Mouse (Mus musculus) small intestine, adult 10 weeks (tissue): Measurements from ENCODE around the gene Glul. TPM values are rescaled to one million over a fixed set of nuclear protein-coding genes. Genes with fewer than 3 reads are reported as not detected.

Experiments
- polyA plus RNA-seq: library from polyadenylated mRNA; stranded (reverse); fragments of 350-450 nt; fragmentation: Illumina TruSeq; extraction: RNeasy Lipid Tissue Mini Kit (QIAGEN cat#74804); gene quantifications from one replicate; pipeline ENCODE4 v1.2.3, GENCODE M21; 2014; ENCODE audit warnings: low replicate concordance

The Glul gene
- 36.3 TPM for polyA plus RNA-seq

DNA sequence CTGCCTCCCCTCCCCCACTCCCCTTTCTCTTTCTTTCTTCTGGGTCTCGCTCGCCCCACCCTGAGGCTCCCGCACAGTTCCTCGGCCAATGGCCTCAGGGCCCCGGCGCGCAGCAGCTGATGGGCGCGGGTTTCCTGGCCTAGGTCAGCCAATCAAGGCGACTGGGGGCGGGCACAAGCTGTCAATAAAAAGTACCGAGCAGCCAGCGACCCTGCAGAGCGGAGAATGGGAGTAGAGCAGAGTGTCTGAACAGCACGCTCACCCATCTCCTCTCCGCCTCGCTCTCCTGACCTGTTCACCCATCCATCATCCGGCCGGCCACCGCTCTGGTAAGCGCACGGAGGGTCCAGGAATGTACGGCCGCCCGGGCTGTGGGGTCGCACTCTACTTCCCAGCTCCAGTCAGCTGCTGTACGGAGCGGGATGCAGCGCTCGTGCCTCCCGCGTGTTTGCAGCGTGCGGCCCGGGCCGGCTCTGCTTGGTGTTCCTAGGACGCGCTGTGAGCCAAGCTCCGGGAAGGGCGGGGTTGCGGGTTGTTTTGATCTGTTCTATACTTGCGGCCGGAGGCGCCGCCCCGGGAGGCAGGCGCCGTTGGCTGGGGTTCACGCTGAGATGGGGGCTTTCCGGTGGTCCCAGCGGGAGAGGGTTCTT, at the start of gene Glul, which contains the start of gene Teddm2:
Glul (plus strand) TSS at position 214 of the 650 bp plus-strand sequence.
Teddm2 (minus strand) TSS at position 498 of the 650 bp plus-strand sequence.

DNA sequence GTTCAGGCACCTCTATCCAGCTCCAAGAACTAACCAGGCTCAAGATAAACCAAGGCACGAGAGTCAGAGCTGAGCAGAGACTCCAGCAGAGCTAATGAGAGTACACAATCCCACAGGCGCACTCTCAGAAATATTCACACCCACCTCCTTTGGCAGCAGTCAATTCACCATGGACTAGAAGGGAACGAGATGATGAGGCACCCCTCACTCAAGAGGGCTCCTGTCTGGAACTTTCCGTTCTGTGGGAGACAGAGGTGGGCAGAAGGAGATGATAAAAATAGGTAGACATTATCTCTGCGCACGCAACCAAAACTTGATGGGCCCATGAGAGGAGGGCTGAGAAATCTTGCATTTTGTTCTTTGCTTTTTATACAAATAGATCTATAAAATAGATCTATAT, 25.7 kb upstream of the Glul start, which contains the start of gene Teddm1b:
Teddm1b (plus strand) TSS at position 301 of the 400 bp plus-strand sequence.

DNA sequence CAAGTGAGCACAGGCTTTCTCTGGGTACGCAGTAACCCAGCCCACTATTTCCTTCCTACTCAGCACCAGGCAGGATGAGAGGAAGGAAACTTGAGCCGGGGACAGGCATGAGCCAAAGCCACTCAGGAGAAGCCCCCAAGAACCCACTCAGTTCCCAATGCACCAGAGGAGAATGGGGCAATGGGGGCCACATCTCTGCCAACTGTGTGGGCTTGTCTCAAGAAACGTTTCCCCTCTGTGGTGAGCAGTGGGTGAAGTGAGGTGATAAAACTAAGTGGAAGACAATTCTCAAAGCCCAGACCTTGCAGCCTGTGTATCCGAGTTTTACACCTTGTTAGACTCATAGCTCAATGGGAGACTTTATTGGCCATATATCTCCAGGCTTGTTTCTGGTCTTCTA, 8.3 kb upstream of the Glul start, which contains the start of gene Teddm1a:
Teddm1a (plus strand) TSS at position 301 of the 400 bp plus-strand sequence.

Other genes with a start within 250 kb of the Glul start
- not detected for gene Rgs8, start 246.9 kb upstream of the Glul start, polyA plus RNA-seq
- gene Rgs16, start 159.6 kb upstream of the Glul start, polyA plus RNA-seq: not detected
- gene Rnasel, start 150.5 kb upstream of the Glul start, polyA plus RNA-seq: 148 TPM
- gene Rgsl1, start 55.8 kb upstream of the Glul start, polyA plus RNA-seq: not detected
- gene Teddm1b, start 25.6 kb upstream of the Glul start, polyA plus RNA-seq: not detected
- gene Teddm1a, start 8.2 kb upstream of the Glul start, polyA plus RNA-seq: not detected
- 0.19 TPM for gene Teddm2, start 284 bp downstream of the Glul start, polyA plus RNA-seq